Mouse (Mus musculus): ENCODE results near the gene Camkv. TPM values are rescaled to one million over a fixed set of nuclear protein-coding genes. Genes with fewer than 3 reads are reported as not detected.

The Camkv gene
- total and polyA plus RNA-seq, 3 experiments: not detected

DNA sequence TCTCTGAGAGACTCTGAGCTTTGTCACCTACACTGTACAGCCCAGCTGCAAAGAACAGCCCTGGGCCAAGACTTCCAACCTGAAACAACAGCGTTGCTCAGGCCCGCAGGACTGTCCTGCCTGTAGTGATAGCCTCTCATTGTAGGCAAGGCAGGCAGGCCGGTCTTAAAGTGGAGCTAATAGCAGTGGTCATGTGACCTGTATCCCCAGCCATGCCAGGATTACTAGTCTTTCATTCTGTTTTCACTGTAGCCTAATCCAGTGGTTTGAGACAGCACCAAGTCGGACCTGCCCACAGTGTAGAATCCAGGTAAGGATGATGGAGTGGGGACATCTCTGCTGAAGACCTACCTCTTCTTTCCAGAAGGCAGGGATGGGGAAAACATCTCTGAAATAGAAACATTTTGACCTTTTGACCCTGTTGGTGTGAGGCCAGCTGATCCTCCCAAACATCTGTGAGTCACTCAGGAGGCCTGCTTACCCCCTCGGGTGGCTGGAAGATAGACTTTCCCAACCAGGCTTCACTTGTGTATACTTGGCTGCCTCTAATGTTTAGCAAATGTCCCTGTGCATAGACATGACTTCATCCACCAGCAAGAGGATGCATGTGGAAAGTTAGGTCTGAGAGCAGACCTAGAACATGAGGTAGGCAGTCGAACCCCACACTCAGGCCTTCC lies 20.3 kb downstream of the Camkv start:
- no peaks in the 10 kb centered on the region for H3K27me3 ChIP-seq (replicated peaks)
- DNase-seq (ENCODE audit: extremely low read depth): no peak
- dilution Hi-C loops (cut with MboI; ENCODE audit: extremely low pct_ligation_motif_present, extremely low pct_unique_long_range_greater_than_20kb, low sequenced_read_pairs) (no loop called here), in situ Hi-C loops (cut with MboI; ENCODE audit: low pct_ligation_motif_present, low pct_unique_long_range_greater_than_20kb, low sequenced_read_pairs) (no loop called here)
- no peak overlapping the region for H3K4me2 ChIP-seq (ENCODE audit: insufficient read depth, low read depth, poor library complexity, severe bottlenecking)
- no peaks in the 10 kb centered on the region for H3K9me3 ChIP-seq (replicated peaks; ENCODE audit: low read length)
- H3K9ac ChIP-seq (ENCODE audit: insufficient read depth, low read depth): no peak overlapping the region
- no peak overlapping the region for H3K4me3 ChIP-seq (replicated peaks in 1 of 3; ENCODE audit: low read depth in 2 of 3, low read length in 2 of 3, poor library complexity in 1 of 3)
- no peak for TF ChIP-seq JUN (IDR thresholded peaks at IDR 0.05; ENCODE audit: insufficient read depth, low read depth, low read length)
- no peak for TF ChIP-seq CHD1 (IDR thresholded peaks at IDR 0.05; ENCODE audit: low read depth, low read length)
- TF ChIP-seq TCF12 (IDR thresholded peaks at IDR 0.05; ENCODE audit: low read depth, low read length): no peak
- no peak for TF ChIP-seq MAZ (IDR thresholded peaks at IDR 0.05; ENCODE audit: low read depth, low read length)
- no peak for TF ChIP-seq HCFC1 (IDR thresholded peaks at IDR 0.05; ENCODE audit: low read depth, low read length)
- TF ChIP-seq BHLHE40 (IDR thresholded peaks at IDR 0.05; ENCODE audit: low read depth, low read length): no peak
- no peak for TF ChIP-seq USF1 (IDR thresholded peaks at IDR 0.05; ENCODE audit: low read depth, low read length)
- no peak for TF ChIP-seq SIN3A (IDR thresholded peaks at IDR 0.05; ENCODE audit: low read length)
- no peak for TF ChIP-seq ZMIZ1 (IDR thresholded peaks at IDR 0.05; ENCODE audit: low read depth, low read length)
- no peak for TF ChIP-seq ZNF384 (IDR thresholded peaks at IDR 0.05; ENCODE audit: low read depth, low read length)
- no peak for TF ChIP-seq UBTF (IDR thresholded peaks at IDR 0.05; ENCODE audit: low read depth, low read length)
- no peak for TF ChIP-seq MYC (IDR thresholded peaks at IDR 0.05; ENCODE audit: low read depth, low read length)
- TF ChIP-seq ETS1 (conservative IDR thresholded peaks at IDR 0.05; ENCODE audit: low read depth, low read length): no peak
- no peak for TF ChIP-seq USF2 (conservative IDR thresholded peaks at IDR 0.05; ENCODE audit: low read depth, low read length)
- TF ChIP-seq MAFK (IDR thresholded peaks at IDR 0.05; ENCODE audit: insufficient replicate concordance, low read length): no peak
- no peak for TF ChIP-seq RAD21 (IDR thresholded peaks at IDR 0.05; ENCODE audit: low read depth, low read length)
- no peak for TF ChIP-seq JUND (conservative IDR thresholded peaks at IDR 0.05; ENCODE audit: low read depth, low read length)
- no peak for TF ChIP-seq NELFE (IDR thresholded peaks at IDR 0.05; ENCODE audit: low read depth, low read length)
- TF ChIP-seq MXI1 (IDR thresholded peaks at IDR 0.05; ENCODE audit: low read depth, low read length): no peak
- no peak for TF ChIP-seq EP300 (IDR thresholded peaks at IDR 0.05; ENCODE audit: low read length)
- H3K27ac ChIP-seq (ENCODE audit: insufficient read depth, low read depth): no peak overlapping the region
- peaks cover 0 to 23% of the 10 kb centered on the region in 2 experiments; a peak in 2 of 4 replicates for H3K4me1 ChIP-seq (ENCODE audit: control insufficient read depth in 1 of 2, insufficient read depth in 2 of 2)
- H3K79me2 ChIP-seq (replicated peaks; ENCODE audit: control insufficient read depth, extremely low read depth, insufficient read depth, poor library complexity, severe bottlenecking): peaks cover 33% of the 10 kb centered on the region
- H3K36me3 ChIP-seq (replicated peaks in 1 of 2; ENCODE audit: control insufficient read depth in 1 of 2, insufficient read depth in 1 of 2, low read length in 1 of 2): peaks cover 38 to 72% of the 10 kb centered on the region in 2 experiments

DNA sequence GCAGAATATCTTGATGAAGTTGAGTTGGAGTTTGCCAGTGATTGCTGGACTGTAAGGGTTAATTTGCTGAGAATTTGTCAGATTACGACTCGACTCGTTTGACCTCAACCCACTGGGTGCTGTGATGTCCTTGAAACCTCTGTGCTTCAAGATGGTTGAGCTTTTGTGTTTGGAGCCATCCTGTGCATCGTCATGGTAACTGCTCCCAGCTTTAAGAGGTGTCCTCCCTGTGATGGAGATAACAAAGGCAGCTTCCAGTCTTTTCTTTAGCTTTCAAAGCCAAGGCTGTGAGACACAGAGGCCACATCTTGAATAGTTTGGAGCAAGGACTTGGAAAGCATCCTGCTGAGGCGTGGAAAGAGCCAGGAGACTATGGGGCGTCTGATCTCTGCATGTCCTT lies 21.7 kb downstream of the Camkv start:
- Histone ChIP-seq H3K4me3 (replicated peaks in 1 of 3; ENCODE audit: low read depth in 2 of 3, low read length in 2 of 3, poor library complexity in 1 of 3) (no peak overlapping the region), H3K27ac (ENCODE audit: insufficient read depth, low read depth) (no peak overlapping the region), H3K36me3 (replicated peaks in 1 of 2; ENCODE audit: control insufficient read depth in 1 of 2, insufficient read depth in 1 of 2, low read length in 1 of 2) (peaks cover 46 to 86% of the 10 kb centered on the region in 2 experiments), H3K4me1 (ENCODE audit: control insufficient read depth in 1 of 2, insufficient read depth in 2 of 2) (peaks cover 1 to 30% of the 10 kb centered on the region in 2 experiments), H3K4me2 (ENCODE audit: insufficient read depth, low read depth, poor library complexity, severe bottlenecking) (no peak overlapping the region), H3K27me3 (replicated peaks) (no peaks in the 10 kb centered on the region), H3K79me2 (replicated peaks; ENCODE audit: control insufficient read depth, extremely low read depth, insufficient read depth, poor library complexity, severe bottlenecking) (peaks cover 20% of the 10 kb centered on the region), H3K9me3 (replicated peaks; ENCODE audit: low read length) (no peaks in the 10 kb centered on the region), H3K9ac (ENCODE audit: insufficient read depth, low read depth) (no peak overlapping the region)
- no peak for DNase-seq (ENCODE audit: extremely low read depth)
- TF ChIP-seq TCF12 (IDR thresholded peaks at IDR 0.05; ENCODE audit: low read depth, low read length) (no peak), CTCF (conservative IDR thresholded peaks at IDR 0.05 in 1 of 2, IDR thresholded peaks at IDR 0.05 in 1 of 2; ENCODE audit: low read depth in 2 of 2, low read length in 2 of 2) (no peak), EP300 (IDR thresholded peaks at IDR 0.05; ENCODE audit: low read length) (no peak), NRF1 (IDR thresholded peaks at IDR 0.05; ENCODE audit: low read depth, low read length) (no peak), MAFK (IDR thresholded peaks at IDR 0.05; ENCODE audit: insufficient replicate concordance, low read length) (no peak), PAX5 (IDR thresholded peaks at IDR 0.05; ENCODE audit: low read length) (no peak), RCOR1 (conservative IDR thresholded peaks at IDR 0.05; ENCODE audit: low read depth, low read length) (no peak), USF2 (conservative IDR thresholded peaks at IDR 0.05; ENCODE audit: low read depth, low read length) (no peak)
- dilution Hi-C loops (cut with MboI; ENCODE audit: extremely low pct_ligation_motif_present, extremely low pct_unique_long_range_greater_than_20kb, low sequenced_read_pairs): no loop called here
- in situ Hi-C loops (cut with MboI; ENCODE audit: low pct_ligation_motif_present, low pct_unique_long_range_greater_than_20kb, low sequenced_read_pairs): no loop called here

Data from CH12.LX (cell line).